Mouse (Mus musculus) limb, embryonic 10.5 days (tissue): ENCODE measurements at regions not wholly inside any gene's neighbourhood (a gene's known extent, or its start where the extent isn't known, plus 50 kb on each side); places are given as distances from the start of the nearest gene placed in this dataset.

Source experiments
- DNase-seq: peaks from one replicate; pipeline ENCODE4 v3.0.0-alpha.2; 2017; ENCODE audit warnings: low spot score
- H3K27ac ChIP-seq: fragments of 300-500 bp; sonication (generic); 2 replicates; pipeline ENCODE4 v1.5.1; 2016; ENCODE audit warnings: mild to moderate bottlenecking
- H3K27me3 ChIP-seq: fragments of 300-500 bp; sonication (generic); 2 replicates; pipeline ENCODE4 v1.6.1; 2016; ENCODE audit warnings: low read depth, mild to moderate bottlenecking; ENCODE audit not compliant: poor library complexity, severe bottlenecking
- H3K36me3 ChIP-seq: fragments of 300-500 bp; sonication (generic); 2 replicates; pipeline ENCODE4 v1.6.1; 2016; ENCODE audit warnings: mild to moderate bottlenecking, moderate library complexity
- H3K4me1 ChIP-seq: fragments of 300-500 bp; sonication (generic); 2 replicates; pipeline ENCODE4 v1.6.1; 2016
- H3K4me3 ChIP-seq: fragments of 300-500 bp; sonication (generic); 2 replicates; pipeline ENCODE4 v1.5.1; 2016; ENCODE audit warnings: mild to moderate bottlenecking, moderate library complexity
- H3K9me3 ChIP-seq: fragments of 300-500 bp; sonication (generic); replicated peaks from 2 replicates; pipeline ENCODE4 v1.6.1; 2016; ENCODE audit warnings: mild to moderate bottlenecking
- WGBS: fragments of 180-500 bp; shearing (Covaris S2); methylation state at CpG from one replicate; pipeline ENCODE4 v1.1.7; 2016; 5-methylcytosine and 5-hydroxymethylcytosine counted together

DNA sequence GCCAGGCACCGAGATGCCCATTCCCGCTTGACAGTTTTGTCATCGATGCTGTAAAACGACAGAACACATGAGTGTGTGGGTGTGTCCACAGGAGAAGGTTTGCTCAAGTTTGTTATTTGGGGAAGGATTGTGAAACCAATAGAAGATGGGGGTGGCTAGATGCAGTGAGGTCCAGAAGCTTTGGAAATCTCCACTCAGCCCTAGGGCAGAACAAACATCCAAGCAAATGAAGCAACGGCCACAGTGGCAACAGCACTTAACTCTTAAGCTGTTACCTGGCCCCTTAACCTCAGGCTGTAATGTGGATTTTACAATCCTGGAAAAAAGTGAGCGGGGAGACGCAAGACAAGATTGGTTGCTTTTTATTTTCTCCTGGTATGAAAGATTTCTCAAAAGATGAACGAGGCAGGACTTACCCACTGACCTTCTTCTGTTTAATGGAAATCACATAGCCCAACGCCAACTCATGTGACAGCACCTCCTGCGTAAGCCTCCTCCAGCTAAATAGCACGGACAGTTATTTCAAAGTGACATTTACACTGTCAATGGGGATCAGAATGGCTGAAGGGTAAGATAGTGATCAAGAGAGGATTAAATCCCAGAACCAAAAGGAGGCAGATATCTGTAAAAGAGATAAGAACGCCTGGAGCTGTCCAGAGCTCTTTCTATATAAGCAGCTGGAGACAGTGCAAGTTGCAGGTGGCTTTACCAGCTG is 156.6 kb upstream of the Rfx3 start:
- no peaks in the 10 kb centered on the region for H3K27me3 ChIP-seq
- peaks cover 4% of the 10 kb centered on the region; the same call in 1 of the 2 replicates for H3K4me1 ChIP-seq
- no peak for DNase-seq
- H3K4me3 ChIP-seq, result no peak overlapping the region
- no peaks in the 10 kb centered on the region for H3K36me3 ChIP-seq
- no peak overlapping the region for H3K27ac ChIP-seq
- 85% methylated on average over 12 of the region's 12 CpGs for WGBS
- no peaks in the 10 kb centered on the region for H3K9me3 ChIP-seq

DNA sequence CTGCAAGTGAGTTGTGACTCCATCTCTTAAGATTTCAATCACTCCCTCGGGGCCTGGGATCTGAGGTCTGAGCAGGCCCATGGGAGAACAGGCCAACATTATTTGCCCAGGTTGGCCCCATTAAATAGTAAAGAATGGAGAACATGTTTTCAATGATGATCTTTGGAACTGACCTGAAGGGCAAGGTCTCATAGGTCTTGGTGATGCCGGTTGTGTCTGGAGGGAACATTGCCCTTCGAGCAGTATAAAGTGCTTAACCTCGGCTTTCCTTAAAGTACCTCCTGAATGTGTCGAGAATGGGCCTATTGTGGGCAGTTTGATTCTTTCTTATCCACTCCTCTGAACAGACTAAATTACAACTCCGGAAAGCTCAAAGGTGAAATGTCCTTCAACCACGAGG is 155.7 kb upstream of the Rfx3 start:
- Histone ChIP-seq H3K27ac (no peak overlapping the region), H3K36me3 (no peaks in the 10 kb centered on the region), H3K27me3 (no peaks in the 10 kb centered on the region), H3K9me3 (no peaks in the 10 kb centered on the region), H3K4me3 (no peak overlapping the region), H3K4me1 (peaks cover 4% of the 10 kb centered on the region; the same call in 1 of the 2 replicates)
- WGBS, result 92% methylated on average over 7 of the region's 7 CpGs
- DNase-seq, result no peak

GRCm38 (mm10) chr19:28165901-28166361 is 155.0 kb upstream of the Rfx3 start:
- H3K4me3 ChIP-seq, result peak overlapping the region; percentile 10; the same call in 1 of the 2 replicates
- peak; percentile 79 for DNase-seq
- H3K36me3 ChIP-seq, result no peaks in the 10 kb centered on the region
- no peak overlapping the region; the same call in 1 of the 2 replicates for H3K27ac ChIP-seq
- H3K27me3 ChIP-seq, result no peaks in the 10 kb centered on the region
- WGBS, result 60% methylated on average over 15 of the region's 15 CpGs
- H3K4me1 ChIP-seq, result peaks cover 4% of the 10 kb centered on the region; the same call in 1 of the 2 replicates
- no peaks in the 10 kb centered on the region for H3K9me3 ChIP-seq

DNA sequence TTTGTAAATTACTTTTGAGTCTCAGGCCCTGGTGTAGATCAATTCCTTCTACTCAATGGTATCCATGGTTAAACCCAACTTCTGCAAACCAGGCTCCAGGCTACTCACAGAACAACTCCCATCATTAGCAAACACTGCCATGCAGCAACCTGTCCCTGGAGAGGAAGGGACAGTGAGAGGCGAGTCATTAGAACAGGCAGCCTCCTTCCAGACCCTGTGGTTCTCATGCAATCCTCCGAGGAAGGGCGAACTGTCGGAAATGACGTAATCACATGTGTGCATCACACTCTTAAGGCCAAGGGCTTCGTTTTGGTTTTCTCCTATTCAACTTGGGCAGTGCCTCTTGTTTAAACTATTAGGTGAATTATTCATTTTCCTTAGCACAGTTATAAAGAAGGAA is 152.2 kb upstream of the Rfx3 start:
- peaks cover 4% of the 10 kb centered on the region; the same call in 1 of the 2 replicates for H3K4me1 ChIP-seq
- H3K27me3 ChIP-seq, result no peaks in the 10 kb centered on the region
- H3K27ac ChIP-seq, result no peak overlapping the region
- no peaks in the 10 kb centered on the region for H3K36me3 ChIP-seq
- DNase-seq, result no peak
- WGBS, result 87% methylated on average over 6 of the region's 6 CpGs
- H3K4me3 ChIP-seq, result no peak overlapping the region
- H3K9me3 ChIP-seq, result no peaks in the 10 kb centered on the region

DNA sequence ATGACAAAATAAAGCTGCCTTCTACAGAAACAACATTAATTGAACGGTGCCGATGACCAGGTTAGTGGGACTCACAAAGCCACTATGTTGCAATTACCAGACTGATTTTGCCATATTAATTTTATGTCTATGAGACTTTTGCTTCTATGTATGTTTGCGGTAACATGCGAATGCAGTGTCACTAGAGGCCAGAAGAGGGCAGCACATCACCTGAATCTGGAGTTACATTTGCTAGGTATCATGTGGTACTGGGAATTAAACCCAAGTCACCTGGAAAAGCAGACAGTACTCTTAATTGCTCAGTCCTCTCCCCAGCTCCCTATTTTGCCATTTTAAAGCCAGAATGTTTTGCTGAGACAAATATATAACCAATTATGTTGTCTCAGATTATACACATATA is 149.6 kb upstream of the Rfx3 start:
- no peak overlapping the region for H3K4me3 ChIP-seq
- H3K27me3 ChIP-seq, result no peaks in the 10 kb centered on the region
- DNase-seq, result no peak
- no peaks in the 10 kb centered on the region for H3K36me3 ChIP-seq
- no peaks in the 10 kb centered on the region for H3K9me3 ChIP-seq
- no peak overlapping the region for H3K27ac ChIP-seq
- H3K4me1 ChIP-seq, result no peaks in the 10 kb centered on the region
- WGBS, result 78% methylated on average over 4 of the region's 4 CpGs

GRCm38 (mm10) chr19:28157196-28157595 is 146.2 kb upstream of the Rfx3 start:
- Histone ChIP-seq H3K27me3 (no peaks in the 10 kb centered on the region), H3K36me3 (no peaks in the 10 kb centered on the region), H3K4me1 (no peaks in the 10 kb centered on the region), H3K27ac (no peak overlapping the region), H3K4me3 (no peak overlapping the region), H3K9me3 (no peaks in the 10 kb centered on the region)
- no peak for DNase-seq
- 85% methylated on average over 3 of the region's 3 CpGs for WGBS

- H3K4me1 ChIP-seq, result no peaks in the 10 kb centered on the region
- no peaks in the 10 kb centered on the region for H3K36me3 ChIP-seq
- no peak for DNase-seq
- no peak overlapping the region for H3K4me3 ChIP-seq
- no peaks in the 10 kb centered on the region for H3K9me3 ChIP-seq
- no peaks in the 10 kb centered on the region for H3K27me3 ChIP-seq
- no peak overlapping the region for H3K27ac ChIP-seq
- 86% methylated on average over 10 of the region's 10 CpGs for WGBS
Observed at GRCm38 (mm10) chr19:28137581-28137980, 126.6 kb upstream of the Rfx3 start.

DNA sequence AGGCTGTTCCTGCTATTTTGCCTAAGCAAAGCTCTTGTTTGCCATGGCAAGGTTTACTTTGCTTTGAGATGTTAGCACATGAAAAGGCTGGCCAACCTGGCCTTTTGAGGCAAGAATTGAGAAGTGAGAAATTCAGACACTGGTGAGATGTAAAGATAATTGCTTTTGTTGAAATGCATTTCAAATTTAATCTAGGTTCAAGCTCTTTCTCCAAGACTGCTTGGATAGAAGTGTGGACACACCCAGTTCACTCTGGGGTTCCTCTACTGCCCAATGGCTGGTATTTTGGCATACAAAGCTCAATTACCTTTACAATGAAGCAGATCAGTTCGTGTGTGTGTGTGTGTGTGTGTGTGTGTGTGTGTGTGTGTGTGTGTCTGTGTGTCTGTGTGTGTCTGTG is 123.8 kb upstream of the Rfx3 start:
- H3K36me3 ChIP-seq, result no peaks in the 10 kb centered on the region
- no peak overlapping the region for H3K4me3 ChIP-seq
- 17% methylated on average over 1 of the region's 1 CpGs for WGBS
- H3K27me3 ChIP-seq, result no peaks in the 10 kb centered on the region
- DNase-seq, result no peak
- H3K27ac ChIP-seq, result no peak overlapping the region
- H3K4me1 ChIP-seq, result no peaks in the 10 kb centered on the region
- H3K9me3 ChIP-seq, result no peaks in the 10 kb centered on the region

DNA sequence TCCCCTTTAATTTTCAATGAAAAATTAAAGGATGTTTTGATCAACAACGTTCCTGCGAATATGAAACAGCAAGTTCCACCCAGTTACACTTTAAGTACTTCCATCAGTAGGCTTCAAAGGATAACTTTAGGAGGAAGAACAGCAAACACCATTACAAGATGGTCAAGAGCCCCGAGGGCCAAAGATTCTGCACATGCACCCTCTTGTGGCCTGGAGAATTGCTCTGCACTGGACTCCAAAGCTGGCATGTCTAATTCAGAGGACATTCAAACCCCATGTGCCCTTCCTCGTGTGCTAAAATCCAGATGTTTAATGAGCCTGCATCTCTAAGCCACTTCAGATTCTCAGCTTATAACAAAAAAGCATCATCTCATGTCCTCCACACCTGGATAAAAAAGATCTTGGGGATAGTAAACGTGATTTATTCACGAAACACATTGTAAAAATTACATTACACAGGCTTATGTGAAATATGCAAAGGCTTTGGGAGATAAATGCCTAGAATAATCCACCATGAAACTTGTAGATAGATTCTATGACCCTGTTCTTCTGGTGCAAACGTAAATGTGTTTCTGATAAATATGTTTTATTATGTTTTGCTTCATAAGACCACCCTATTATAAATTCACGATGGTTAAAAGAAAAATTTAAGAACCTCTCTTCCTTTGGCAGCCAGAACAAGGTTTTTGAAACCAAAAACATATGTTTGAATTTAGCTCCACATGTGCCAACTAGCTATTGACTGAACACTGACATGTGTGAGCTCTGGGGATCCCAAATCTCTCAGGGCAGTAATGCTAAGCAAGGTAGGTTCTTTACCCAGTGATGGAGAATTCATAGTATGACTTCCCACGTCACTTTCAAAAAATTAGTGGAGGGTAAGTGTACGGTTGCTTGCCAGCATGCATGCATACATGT is 100.6 kb upstream of the Rfx3 start:
- H3K4me3 ChIP-seq, result no peak overlapping the region
- H3K27ac ChIP-seq, result no peak overlapping the region
- no peaks in the 10 kb centered on the region for H3K36me3 ChIP-seq
- 0 out of 2 replicates have a peak, but pooled peaks cover 5% of the 10 kb centered on the region for H3K27me3 ChIP-seq
- H3K4me1 ChIP-seq, result peaks cover 13% of the 10 kb centered on the region
- WGBS, result 72% methylated on average over 10 of the region's 10 CpGs
- no peak for DNase-seq
- H3K9me3 ChIP-seq, result no peaks in the 10 kb centered on the region

- H3K27ac ChIP-seq, result no peak overlapping the region
- no peak for DNase-seq
- H3K9me3 ChIP-seq, result no peaks in the 10 kb centered on the region
- no peaks in the 10 kb centered on the region for H3K36me3 ChIP-seq
- H3K27me3 ChIP-seq, result no peaks in the 10 kb centered on the region
- peaks cover 8% of the 10 kb centered on the region for H3K4me1 ChIP-seq
- no peak overlapping the region for H3K4me3 ChIP-seq
- WGBS, result 23% methylated on average over 9 of the region's 9 CpGs
Observed at GRCm38 (mm10) chr19:28095620-28096019, 84.7 kb upstream of the Rfx3 start.

DNA sequence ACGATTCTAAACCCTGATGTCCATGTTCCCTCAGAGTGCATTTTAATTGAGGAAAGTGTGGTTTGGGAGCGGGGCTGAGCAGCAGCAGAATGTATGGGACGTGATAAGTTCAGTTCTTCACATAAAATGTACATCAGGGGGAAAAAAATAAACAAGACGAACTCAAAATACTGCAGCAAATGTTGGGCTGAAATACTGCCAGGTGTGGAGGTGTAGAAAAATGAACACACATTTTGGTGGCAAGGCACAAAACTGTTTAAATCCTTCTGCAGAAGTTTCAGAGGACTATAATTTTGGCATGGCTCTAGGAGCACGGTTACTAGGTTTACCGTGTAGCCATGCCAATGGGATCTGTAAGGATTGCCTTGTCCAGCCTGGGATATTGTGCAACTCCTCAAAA is 81.3 kb upstream of the Rfx3 start:
- no peak for DNase-seq
- Histone ChIP-seq H3K27ac (no peak overlapping the region), H3K27me3 (no peaks in the 10 kb centered on the region), H3K4me1 (peaks cover 16% of the 10 kb centered on the region), H3K9me3 (no peaks in the 10 kb centered on the region), H3K4me3 (no peak overlapping the region), H3K36me3 (no peaks in the 10 kb centered on the region)
- WGBS, result 89% methylated on average over 6 of the region's 6 CpGs

DNA sequence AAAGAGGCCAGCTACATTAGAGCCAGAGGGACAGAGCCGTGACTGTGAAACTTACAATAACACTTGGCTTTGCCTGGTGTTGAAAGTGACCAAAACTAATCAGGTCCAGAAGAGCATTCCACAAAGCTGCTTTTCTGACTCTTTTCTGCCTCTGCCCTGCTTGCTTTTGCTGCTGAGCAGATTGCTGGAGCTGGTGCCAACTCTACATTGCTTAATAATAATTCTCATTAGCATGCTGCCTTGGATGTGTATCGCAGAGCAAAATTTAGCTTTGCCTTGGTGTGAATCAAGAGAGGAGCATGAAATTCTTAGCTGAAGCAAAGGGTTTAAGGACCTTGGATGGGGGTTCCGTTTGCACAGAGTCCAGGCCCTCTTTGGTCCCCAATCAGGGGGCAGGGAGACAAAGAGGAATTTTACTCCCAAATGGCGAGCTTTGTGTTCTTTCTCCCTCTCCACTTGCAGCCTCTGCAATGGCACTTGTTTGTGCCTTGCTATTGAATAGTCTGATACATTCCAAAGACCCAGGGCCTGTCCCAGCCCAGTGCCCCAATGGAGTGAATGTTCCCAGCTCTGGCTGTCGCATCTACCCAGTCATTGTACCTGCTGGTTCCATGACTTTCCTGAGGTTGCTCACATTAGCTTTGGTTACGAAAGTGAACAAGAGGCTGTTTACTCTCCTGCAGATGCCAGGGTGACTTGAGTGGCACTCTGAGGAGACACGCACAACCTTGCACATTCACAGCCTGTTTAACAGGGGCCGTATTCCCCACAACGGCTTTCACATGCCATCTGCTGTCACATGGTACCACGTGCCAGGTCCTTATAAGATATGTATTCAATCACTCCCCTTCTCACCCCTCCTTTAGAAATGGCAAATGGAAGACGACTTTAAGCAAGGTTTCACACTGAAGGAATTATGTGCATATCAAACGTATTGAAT is 76.9 kb upstream of the Rfx3 start:
- DNase-seq, result no peak
- no peaks in the 10 kb centered on the region for H3K9me3 ChIP-seq
- no peak overlapping the region for H3K27ac ChIP-seq
- H3K4me1 ChIP-seq, result peaks cover 9% of the 10 kb centered on the region; the same call in 1 of the 2 replicates
- H3K4me3 ChIP-seq, result no peak overlapping the region
- 85% methylated on average over 12 of the region's 12 CpGs for WGBS
- H3K27me3 ChIP-seq, result no peaks in the 10 kb centered on the region
- no peaks in the 10 kb centered on the region for H3K36me3 ChIP-seq
